Mouse (Mus musculus) midbrain, postnatal 0 days (tissue): ENCODE measurements around the gene Ikbke. TPM values are rescaled to one million over a fixed set of nuclear protein-coding genes. Genes with fewer than 3 reads are reported as not detected.

Experiments
- ATAC-seq: fragments of 200-750 bp; cut with Nextera tagmentation; 2 replicates; pipeline ENCODE4 v1.8.0; 2017; ENCODE audit warnings: moderate number of reproducible peaks, mild to moderate bottlenecking, moderate TSS enrichment, moderate library complexity; ENCODE audit not compliant: low FRiP score
- DNase-seq: peaks from one replicate; pipeline ENCODE4 v3.0.0-alpha.2; 2015; ENCODE audit warnings: low spot score
- H3K27ac ChIP-seq: fragments of 300-500 bp; sonication (generic); 2 replicates; pipeline ENCODE4 v1.5.1; 2014; ENCODE audit warnings: low read depth, mild to moderate bottlenecking, low read length, mixed read lengths
- H3K27me3 ChIP-seq: fragments of 300-500 bp; sonication (generic); 2 replicates; pipeline ENCODE4 v1.6.1; 2014; ENCODE audit warnings: low read length, control low read depth, mixed read lengths; ENCODE audit not compliant: insufficient read depth
- H3K36me3 ChIP-seq: fragments of 300-500 bp; sonication (generic); 2 replicates; pipeline ENCODE4 v1.6.1; 2014; ENCODE audit warnings: low read length, control low read depth, mixed read lengths; ENCODE audit not compliant: insufficient read depth
- H3K4me1 ChIP-seq: fragments of 300-500 bp; sonication (generic); 2 replicates; pipeline ENCODE4 v1.6.1; 2014; ENCODE audit warnings: mild to moderate bottlenecking, control low read depth, antibody characterized with exemption, low read length, mixed read lengths; ENCODE audit not compliant: insufficient read depth
- H3K4me2 ChIP-seq: fragments of 300-500 bp; sonication (generic); 2 replicates; pipeline ENCODE4 v1.6.1; 2014; ENCODE audit warnings: low read depth, mild to moderate bottlenecking, low read length, mixed read lengths; ENCODE audit not compliant: poor library complexity, severe bottlenecking
- H3K4me3 ChIP-seq: fragments of 300-500 bp; sonication (generic); 2 replicates; pipeline ENCODE4 v1.5.1; 2014; ENCODE audit warnings: low read depth, mild to moderate bottlenecking, low read length, moderate library complexity
- H3K9ac ChIP-seq: fragments of 300-500 bp; sonication (generic); replicated peaks from 2 replicates; pipeline ENCODE4 v1.6.1; 2014; ENCODE audit warnings: mild to moderate bottlenecking, low read length, moderate library complexity, mixed read lengths; ENCODE audit not compliant: poor library complexity, severe bottlenecking
- H3K9me3 ChIP-seq: fragments of 300-500 bp; sonication (generic); 2 replicates; pipeline ENCODE4 v1.6.1; 2016; ENCODE audit warnings: low read length, control low read depth
- CTCF ChIP-seq: IDR thresholded peaks from 2 replicates; pipeline ENCODE4 v1.5.1; 2016; ENCODE audit warnings: antibody characterized with exemption, mild to moderate bottlenecking
- WGBS: fragments of 180-500 bp; shearing (Covaris S2); extraction: QIAGEN DNeasy Blood & Tissue Kit; methylation state at CpG from one replicate; pipeline ENCODE4 v1.1.7; 2014; 5-methylcytosine and 5-hydroxymethylcytosine counted together
- polyA plus RNA-seq: library from polyadenylated mRNA; unstranded; fragments of >200 nt; fragmentation: Nextera tagmentation; extraction: Ambion mirVana; gene quantifications from 2 replicates; pipeline ENCODE4 v1.2.1, GENCODE M21; 2015
- total RNA-seq: library from RNA; depleted of rRNA; stranded (reverse); fragments of >200 nt; gene quantifications from 2 replicates; pipeline ENCODE4 v1.2.3, GENCODE M21; 2014

Ikbke gene
- total and polyA plus RNA-seq, 2 experiments from 2014 or later: 0.67 to 5.3 TPM

DNA sequence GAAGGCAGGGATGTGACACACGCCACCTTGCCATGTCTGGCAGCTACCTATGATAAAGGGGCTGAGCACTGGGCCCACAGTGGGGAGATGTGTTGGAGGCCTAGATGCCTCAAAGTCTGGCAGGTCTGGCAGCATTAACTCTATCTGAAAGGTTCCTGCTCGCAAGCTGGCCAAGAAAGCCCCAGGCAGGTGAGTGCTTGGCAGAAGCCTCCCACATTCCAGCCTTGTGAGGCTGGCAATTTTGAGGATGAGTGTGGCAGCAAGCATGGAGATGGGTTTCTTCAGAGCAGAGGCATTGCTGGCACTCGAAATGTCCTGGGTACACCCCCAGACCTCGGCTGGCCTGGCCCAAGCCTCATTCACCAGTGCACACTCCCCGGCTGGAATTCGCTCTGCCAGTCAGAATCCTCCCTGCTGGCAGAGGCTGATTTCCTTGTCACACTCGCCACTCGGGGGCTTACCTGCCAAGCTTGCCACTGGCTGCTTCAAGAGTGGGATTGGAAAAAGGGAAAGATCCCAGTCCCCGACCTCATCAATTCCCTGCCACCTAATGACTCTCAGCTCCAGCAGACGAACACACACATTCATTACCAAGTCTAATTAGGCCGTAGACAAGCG is 39.7 kb downstream of the Ikbke start:
- H3K4me3 ChIP-seq: no peak overlapping the region
- H3K4me1 ChIP-seq: peaks cover 6% of the 10 kb centered on the region; the same call in 1 of the 2 replicates
- no peak overlapping the region for H3K9ac ChIP-seq
- no peaks in the 10 kb centered on the region; the same call in 1 of the 2 replicates for H3K36me3 ChIP-seq
- TF ChIP-seq CTCF: 0 out of 2 replicates have a peak, but pooled peaks have one; percentile 8
- WGBS: 43% methylated on average over 12 of the region's 12 CpGs
- ATAC-seq: no peak
- no peaks in the 10 kb centered on the region for H3K27me3 ChIP-seq
- H3K4me2 ChIP-seq: no peak overlapping the region
- no peaks in the 10 kb centered on the region for H3K9me3 ChIP-seq
- peak; percentile 39 for DNase-seq
- H3K27ac ChIP-seq: no peak overlapping the region

DNA sequence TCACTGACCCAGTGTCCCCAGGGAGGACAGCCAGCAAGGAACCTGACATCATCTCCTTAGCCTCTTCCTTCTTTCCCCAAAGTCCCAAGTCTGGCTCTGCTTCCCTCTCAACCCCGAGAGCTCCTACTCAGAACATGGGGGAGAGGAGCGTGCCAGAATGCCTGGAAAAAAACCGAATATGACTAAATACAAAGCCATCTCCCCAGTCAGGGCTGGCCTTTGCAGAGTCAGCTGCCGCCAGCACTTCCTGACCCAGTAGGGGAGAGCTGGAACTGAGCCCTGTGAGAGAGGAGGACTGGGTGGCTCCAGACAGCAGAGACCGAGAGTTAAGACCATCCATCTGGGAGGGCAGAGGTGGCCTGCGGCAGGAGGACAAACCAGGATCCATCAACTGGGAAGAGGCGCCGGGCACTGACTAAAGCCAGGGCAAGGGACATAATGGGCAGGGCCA is 40.5 kb downstream of the Ikbke start:
- 69% methylated on average over 8 of the region's 8 CpGs for WGBS
- Histone ChIP-seq H3K27ac (no peak overlapping the region), H3K4me2 (no peak overlapping the region), H3K9ac (no peak overlapping the region), H3K9me3 (no peaks in the 10 kb centered on the region), H3K36me3 (no peaks in the 10 kb centered on the region; the same call in 1 of the 2 replicates), H3K27me3 (no peaks in the 10 kb centered on the region), H3K4me3 (no peak overlapping the region), H3K4me1 (peaks cover 5% of the 10 kb centered on the region; the same call in 1 of the 2 replicates)
- DNase-seq (peak; percentile 12), ATAC-seq (no peak)
- TF ChIP-seq CTCF: no peak

DNA sequence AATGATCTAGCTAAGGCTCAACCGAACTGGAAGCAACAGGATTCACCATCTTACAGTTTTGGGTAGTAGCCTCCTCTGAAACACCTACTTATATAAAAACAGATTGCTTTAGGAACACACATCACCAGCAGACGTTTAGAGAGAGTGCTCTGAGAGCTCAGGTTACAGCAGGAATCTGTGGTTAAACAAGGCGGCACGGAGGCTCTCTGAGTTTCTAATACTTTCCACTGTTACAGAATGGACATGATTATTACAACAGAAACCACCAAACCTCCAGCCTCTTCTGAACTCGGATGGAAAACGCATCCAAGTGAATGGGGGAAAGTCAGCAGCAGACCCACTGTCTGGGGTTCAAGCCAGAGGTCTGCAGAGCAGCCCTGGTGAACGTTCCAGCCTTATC is 43.3 kb downstream of the Ikbke start:
- 73% methylated on average over 7 of the region's 7 CpGs for WGBS
- no peak for ATAC-seq

DNA sequence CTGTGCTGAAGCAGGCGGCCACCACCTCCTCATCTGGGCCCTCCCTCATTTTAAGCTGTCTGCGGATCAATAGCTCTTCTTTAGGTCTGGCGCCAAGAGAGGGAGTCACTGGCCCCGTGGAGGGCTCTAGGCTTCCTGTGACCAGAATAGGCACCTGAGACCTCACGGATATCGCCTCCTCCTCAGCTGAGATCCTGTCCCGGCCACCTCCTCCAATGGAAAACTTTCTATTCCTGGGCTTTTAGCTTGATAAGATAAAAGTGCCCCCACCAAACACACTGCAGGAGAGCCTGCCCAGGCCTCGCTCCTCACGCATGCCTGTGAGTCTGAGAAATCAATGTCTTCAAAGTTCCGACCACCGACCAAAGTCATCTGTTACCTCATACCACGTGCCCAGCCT is 45.9 kb downstream of the Ikbke start:
- Histone ChIP-seq H3K4me3 (no peak overlapping the region), H3K27ac (no peak overlapping the region), H3K36me3 (no peaks in the 10 kb centered on the region; the same call in 1 of the 2 replicates), H3K4me1 (no peaks in the 10 kb centered on the region), H3K9ac (no peak overlapping the region), H3K27me3 (no peaks in the 10 kb centered on the region), H3K9me3 (no peaks in the 10 kb centered on the region), H3K4me2 (no peak overlapping the region)
- TF ChIP-seq CTCF: no peak
- DNase-seq: no peak
- ATAC-seq: no peak
- WGBS: 70% methylated on average over 12 of the region's 12 CpGs

More for the DNA sequence above, 43.3 kb downstream of the Ikbke start:
- Histone ChIP-seq H3K27me3 (no peaks in the 10 kb centered on the region), H3K4me1 (peaks cover 3% of the 10 kb centered on the region; the same call in 1 of the 2 replicates), H3K36me3 (no peaks in the 10 kb centered on the region; the same call in 1 of the 2 replicates), H3K27ac (no peak overlapping the region), H3K9me3 (no peaks in the 10 kb centered on the region), H3K4me3 (no peak overlapping the region), H3K9ac (no peak overlapping the region), H3K4me2 (no peak overlapping the region)
- TF ChIP-seq CTCF: no peak
- no peak for DNase-seq

DNA sequence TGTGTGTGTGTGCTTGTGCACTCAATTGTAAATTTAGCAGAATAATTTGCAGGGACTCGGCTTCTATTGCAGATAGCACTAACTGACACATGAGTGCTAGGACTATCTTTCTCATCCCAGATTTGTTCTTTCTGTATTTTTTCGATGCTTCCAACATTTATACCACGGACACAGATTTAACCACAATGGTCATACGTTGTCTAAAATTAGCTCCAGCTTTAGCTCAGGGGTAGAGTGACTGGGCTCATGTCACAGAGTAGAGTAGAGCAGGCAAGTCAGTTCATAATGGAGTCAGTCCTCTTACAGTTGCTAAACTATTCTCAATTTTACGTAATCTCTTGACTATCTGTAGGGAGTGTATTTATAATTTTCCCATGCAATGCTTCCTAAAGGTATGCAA is 50.7 kb downstream of the Ikbke start:
- H3K27me3 ChIP-seq: no peaks in the 10 kb centered on the region
- no peak for ATAC-seq
- H3K9me3 ChIP-seq: no peaks in the 10 kb centered on the region
- DNase-seq: no peak
- H3K4me1 ChIP-seq: no peaks in the 10 kb centered on the region
- 90% methylated on average over 5 of the region's 5 CpGs for WGBS
- no peak overlapping the region for H3K27ac ChIP-seq
- H3K4me2 ChIP-seq: no peak overlapping the region
- TF ChIP-seq CTCF: no peak
- no peaks in the 10 kb centered on the region for H3K36me3 ChIP-seq
- H3K4me3 ChIP-seq: no peak overlapping the region
- no peak overlapping the region for H3K9ac ChIP-seq

DNA sequence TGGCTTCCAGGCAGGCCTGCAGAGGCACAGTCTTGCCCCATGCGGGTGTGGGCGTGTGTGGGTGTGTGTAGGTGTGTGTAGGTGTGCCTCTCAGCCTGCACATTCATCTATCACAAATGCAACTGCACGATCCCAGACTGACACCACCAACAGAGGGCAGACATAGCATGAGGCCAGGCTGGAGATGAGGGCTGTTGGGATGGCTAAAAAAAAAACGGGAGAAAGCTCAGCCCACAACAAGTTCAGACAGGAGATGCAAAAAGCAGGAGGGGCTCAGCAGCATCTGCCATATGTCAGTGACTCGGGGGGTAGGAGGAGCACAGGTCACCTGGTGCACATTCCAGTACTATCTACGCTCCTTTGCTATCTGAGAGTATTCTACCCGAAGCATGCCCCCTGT is 51.2 kb downstream of the Ikbke start:
- ATAC-seq (no peak), DNase-seq (no peak)
- H3K36me3 ChIP-seq: no peaks in the 10 kb centered on the region
- no peak overlapping the region for H3K4me2 ChIP-seq
- H3K27me3 ChIP-seq: no peaks in the 10 kb centered on the region
- no peaks in the 10 kb centered on the region for H3K4me1 ChIP-seq
- H3K9me3 ChIP-seq: no peaks in the 10 kb centered on the region
- no peak overlapping the region for H3K4me3 ChIP-seq
- 74% methylated on average over 7 of the region's 7 CpGs for WGBS
- H3K27ac ChIP-seq: no peak overlapping the region
- no peak overlapping the region for H3K9ac ChIP-seq
- TF ChIP-seq CTCF: peak; percentile 23
